Mouse (Mus musculus) MEL (cell line): Measurements from ENCODE around the gene Adgrg1.
A peak's percentile ranks its signal among the peaks of the same experiment; 100 is the strongest.

Experiments
- CHD1 ChIP-seq: IDR thresholded peaks from 2 replicates; pipeline ENCODE4 v1.6.1; 2012; ENCODE audit warnings: low read depth, mild to moderate bottlenecking, inconsistent platforms, low read length, improper control_type of control experiment
- CTCF ChIP-seq, 3 experiments: IDR thresholded peaks in 2 of 3; conservative IDR thresholded peaks in 1 of 3; 2 replicates each; pipeline ENCODE4 v1.5.1; 2011 to 2012; ENCODE audit warnings: low read length in 3 of 3, low read depth in 2 of 3, mild to moderate bottlenecking in 2 of 3, improper control_type of control experiment in 1 of 3, inconsistent platforms in 1 of 3, mixed read lengths in 1 of 3, moderate library complexity in 1 of 3; ENCODE audit not compliant: control insufficient read depth in 1 of 3, insufficient read depth in 1 of 3, poor library complexity in 1 of 3, severe bottlenecking in 1 of 3
- ETS1 ChIP-seq: IDR thresholded peaks from 2 replicates; pipeline ENCODE4 v1.6.1; 2012; ENCODE audit warnings: low read depth, mild to moderate bottlenecking, inconsistent platforms, low read length, improper control_type of control experiment, moderate library complexity
- MEF2A ChIP-seq: IDR thresholded peaks from 2 replicates; pipeline ENCODE4 v1.6.1; 2014; ENCODE audit warnings: low read depth, mild to moderate bottlenecking, inconsistent platforms, low read length, improper control_type of control experiment; ENCODE audit not compliant: poor library complexity, insufficient replicate concordance, severe bottlenecking; ENCODE audit errors: extremely low read depth
- MYC ChIP-seq: IDR thresholded peaks from 2 replicates; pipeline ENCODE4 v1.6.1; 2011; ENCODE audit warnings: low read depth, mild to moderate bottlenecking, low read length, improper control_type of control experiment, moderate library complexity
- SIN3A ChIP-seq: IDR thresholded peaks from 2 replicates; pipeline ENCODE4 v1.6.1; 2012; ENCODE audit warnings: low read length, improper control_type of control experiment, inconsistent platforms
- TAL1 ChIP-seq: IDR thresholded peaks from 2 replicates; pipeline ENCODE4 v1.6.1; 2012; ENCODE audit warnings: mild to moderate bottlenecking, inconsistent platforms, low read length, moderate library complexity, mixed read lengths
- TCF12 ChIP-seq: IDR thresholded peaks from 2 replicates; pipeline ENCODE4 v1.6.1; 2014; ENCODE audit warnings: low read depth, mild to moderate bottlenecking, inconsistent platforms, low read length, improper control_type of control experiment, moderate library complexity
- USF1 ChIP-seq: IDR thresholded peaks from 2 replicates; pipeline ENCODE4 v1.6.1; 2014; ENCODE audit warnings: low read depth, mild to moderate bottlenecking, inconsistent platforms, low read length, improper control_type of control experiment, moderate library complexity

DNA sequence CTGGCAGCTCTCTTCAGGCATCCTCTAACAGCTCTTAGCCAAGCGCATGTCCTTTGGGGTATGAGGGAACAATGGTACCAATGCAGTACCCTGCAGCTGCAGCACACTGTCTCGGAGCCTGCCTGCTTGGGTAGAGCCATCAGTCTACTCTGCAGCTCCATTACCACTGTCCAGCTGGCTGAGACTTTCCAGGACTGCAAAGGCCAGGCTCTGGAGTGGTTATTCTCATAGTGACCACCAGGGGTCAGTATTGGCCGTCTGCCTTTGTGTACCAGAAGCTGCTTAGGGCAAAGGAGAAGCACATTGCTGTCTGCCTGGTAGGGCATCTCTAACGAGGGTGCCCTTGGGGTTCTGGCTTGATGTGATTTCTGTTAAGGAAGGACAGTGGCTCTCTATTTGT, 24.5 kb upstream of the Adgrg1 start:
- no peak for TF ChIP-seq TCF12
- no peak for TF ChIP-seq USF1
- TF ChIP-seq SIN3A = 0 out of 2 replicates have a peak, but pooled peaks have one; percentile 28
- peak; percentile 89 to 99 (median 94) for TF ChIP-seq CTCF (IDR thresholded peaks at IDR 0.05 in 2 of 3, conservative IDR thresholded peaks at IDR 0.05 in 1 of 3; ENCODE audit: control insufficient read depth in 1 of 3, insufficient read depth in 1 of 3, low read depth in 2 of 3, low read length in 3 of 3, poor library complexity in 1 of 3, severe bottlenecking in 1 of 3)
- TF ChIP-seq ETS1 = no peak
- no peak for TF ChIP-seq TAL1
- no peak for TF ChIP-seq MYC
- no peak for TF ChIP-seq CHD1
- TF ChIP-seq MEF2A = no peak
